Mouse (Mus musculus): ENCODE data around the gene Slc12a8. TPM values are rescaled to one million over a fixed set of nuclear protein-coding genes. Genes with fewer than 3 reads are reported as not detected.

Gene Slc12a8
- 1.5 TPM for polyA plus RNA-seq (2015; fragmentation: Illumina TruSeq; extraction: RNeasy Lipid Tissue Mini Kit (QIAGEN cat#74804); ENCODE audit: low read depth, low replicate concordance)

GRCm38 (mm10) chr16:33516807-33517565 is at the start of gene Slc12a8:
TSS of gene Slc12a8 (plus strand) at chr16:33517328.

GRCm38 (mm10) chr16:33684162-33684702 is 167.1 kb downstream of the Slc12a8 start, which contains the start of gene Heg1:
TSS of gene Heg1 (plus strand) at chr16:33684370.

Other genes with a start within 250 kb of the Slc12a8 start
- 47.8 TPM for gene Zfp148, start 136.5 kb upstream of the Slc12a8 start, polyA plus RNA-seq (2015; fragmentation: Illumina TruSeq; extraction: RNeasy Lipid Tissue Mini Kit (QIAGEN cat#74804); ENCODE audit: low read depth, low replicate concordance)
- 12.0 TPM for gene Heg1, start 167.0 kb downstream of the Slc12a8 start, polyA plus RNA-seq (2015; fragmentation: Illumina TruSeq; extraction: RNeasy Lipid Tissue Mini Kit (QIAGEN cat#74804); ENCODE audit: low read depth, low replicate concordance)